Mouse (Mus musculus): ENCODE measurements at regions not wholly inside any gene's neighbourhood (a gene's known extent, or its start where the extent isn't known, plus 50 kb on each side); places are given as distances from the start of the nearest gene placed in this dataset.

DNA sequence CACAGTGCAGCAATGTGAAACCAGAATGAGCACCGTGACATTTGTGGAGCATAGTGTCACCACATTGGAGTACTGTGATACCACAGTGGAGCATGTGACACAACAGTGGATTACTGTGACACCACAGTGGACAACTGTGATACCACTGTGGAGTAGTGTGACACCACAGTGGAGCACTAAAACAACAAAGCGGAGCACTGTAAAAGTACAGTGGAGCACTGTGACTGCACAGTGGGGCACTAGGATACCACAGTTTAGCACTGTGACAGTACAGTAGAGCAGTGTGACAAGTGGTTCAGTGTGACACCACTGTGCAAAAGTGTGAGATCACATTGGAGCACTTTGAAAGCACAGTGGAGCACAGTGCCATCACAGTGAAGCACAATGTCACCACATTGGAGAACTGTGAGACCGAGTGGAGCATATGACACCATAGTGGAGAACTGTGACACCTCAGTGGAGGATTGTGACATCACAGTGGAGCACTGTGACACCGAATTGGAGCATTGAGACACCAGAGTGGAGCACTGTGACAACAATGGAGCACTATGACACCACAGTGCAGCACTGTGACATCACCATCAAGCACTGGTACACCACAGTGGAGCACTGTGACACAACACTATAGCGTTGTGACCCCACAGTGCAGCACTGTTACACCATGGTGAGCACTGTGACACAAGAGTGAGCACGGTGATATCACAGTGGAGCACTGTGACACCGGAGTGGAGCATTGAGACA lies 86.6 kb upstream of the Vmn1r2 start:
- 60% methylated on average over 7 of the region's 7 CpGs for WGBS
- H3K9ac ChIP-seq = no peak overlapping the region
- no peak overlapping the region for H3K4me2 ChIP-seq (ENCODE audit: low read depth)

DNA sequence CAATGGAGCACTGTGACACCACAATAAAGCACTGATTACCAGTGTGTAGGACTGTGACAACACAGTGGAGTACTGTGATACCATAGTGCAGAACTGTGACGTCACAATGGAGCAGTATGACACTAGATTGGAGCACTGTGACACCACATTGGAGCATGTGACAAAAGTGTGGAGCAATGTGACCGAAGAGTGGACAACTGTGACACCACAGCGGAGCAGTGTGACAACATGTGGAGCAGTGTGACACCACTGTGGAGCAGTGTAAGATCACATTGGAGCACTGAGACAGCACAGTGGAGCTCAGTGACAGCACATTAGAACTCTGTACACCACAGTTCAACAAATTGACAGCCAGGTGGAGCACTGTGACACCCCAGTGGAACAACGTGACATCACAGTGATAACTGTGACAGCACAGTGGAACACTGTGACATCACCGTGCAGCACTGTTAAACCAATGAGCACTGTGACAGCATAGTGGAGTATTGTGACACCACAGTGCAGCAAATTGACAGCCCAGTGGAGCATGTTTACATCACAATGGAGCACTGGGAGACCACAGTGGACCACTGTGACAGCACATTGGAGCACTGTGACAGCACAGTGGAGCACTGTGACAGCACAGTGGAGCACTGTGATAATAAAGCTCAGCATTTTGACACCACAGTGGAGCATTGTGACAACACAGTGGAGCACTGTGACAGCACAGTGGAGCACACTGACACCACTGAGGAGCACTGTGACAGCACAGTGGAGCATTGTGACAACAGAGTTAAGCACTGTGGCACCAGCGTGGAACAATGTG lies 85.8 kb upstream of the Vmn1r2 start:
- Histone ChIP-seq H3K27me3 (ENCODE audit: insufficient read depth, low read length) (no peaks in the 10 kb centered on the region), H3K27ac (ENCODE audit: low read depth, low read length) (no peak overlapping the region), H3K4me1 (ENCODE audit: insufficient read depth) (no peaks in the 10 kb centered on the region), H3K36me3 (ENCODE audit: insufficient read depth) (no peaks in the 10 kb centered on the region), H3K9ac (no peak overlapping the region), H3K4me2 (ENCODE audit: low read depth) (no peak overlapping the region), H3K4me3 (ENCODE audit: low read depth, low read length) (no peak overlapping the region), H3K9me3 (ENCODE audit: low read length) (peaks cover 73% of the 10 kb centered on the region)
- DNase-seq (no peak), ATAC-seq (peak; percentile 26; the same call in 1 of the 2 replicates)
- TF ChIP-seq CTCF (IDR thresholded peaks at IDR 0.05; ENCODE audit: low read depth) = no peak
- 66% methylated on average over 6 of the region's 6 CpGs for WGBS

More for the DNA sequence above, 86.6 kb upstream of the Vmn1r2 start:
- Histone ChIP-seq H3K27me3 (ENCODE audit: insufficient read depth, low read length) (no peaks in the 10 kb centered on the region), H3K4me3 (ENCODE audit: low read depth, low read length) (no peak overlapping the region), H3K9me3 (ENCODE audit: low read length) (peaks cover 65% of the 10 kb centered on the region), H3K36me3 (ENCODE audit: insufficient read depth) (no peaks in the 10 kb centered on the region), H3K4me1 (ENCODE audit: insufficient read depth) (no peaks in the 10 kb centered on the region), H3K27ac (ENCODE audit: low read depth, low read length) (no peak overlapping the region)
- peak; percentile 8; the same call in 1 of the 2 replicates for ATAC-seq
- TF ChIP-seq CTCF (IDR thresholded peaks at IDR 0.05; ENCODE audit: low read depth) = no peak
- DNase-seq = no peak

GRCm38 (mm10) chr4:3081953-3082950 lies 84.9 kb upstream of the Vmn1r2 start:
- WGBS = 83% methylated on average over 3 of the region's 3 CpGs

GRCm38 (mm10) chr4:3083161-3084020 lies 83.7 kb upstream of the Vmn1r2 start:
- no peaks in the 10 kb centered on the region for H3K4me1 ChIP-seq (ENCODE audit: insufficient read depth)
- H3K4me3 ChIP-seq (ENCODE audit: low read depth, low read length) = no peak overlapping the region
- WGBS = 60% methylated on average over 8 of the region's 8 CpGs
- no peak overlapping the region for H3K9ac ChIP-seq
- peak; percentile 32 for ATAC-seq
- no peak for TF ChIP-seq CTCF (IDR thresholded peaks at IDR 0.05; ENCODE audit: low read depth)
- DNase-seq = no peak
- no peaks in the 10 kb centered on the region for H3K27me3 ChIP-seq (ENCODE audit: insufficient read depth, low read length)
- peaks cover 83% of the 10 kb centered on the region for H3K9me3 ChIP-seq (ENCODE audit: low read length)
- no peak overlapping the region for H3K27ac ChIP-seq (ENCODE audit: low read depth, low read length)
- no peak overlapping the region for H3K4me2 ChIP-seq (ENCODE audit: low read depth)
- H3K36me3 ChIP-seq (ENCODE audit: insufficient read depth) = no peaks in the 10 kb centered on the region

More at GRCm38 (mm10) chr4:3081953-3082950, 84.9 kb upstream of the Vmn1r2 start:
- DNase-seq (no peak), ATAC-seq (no peak)
- peaks cover 77% of the 10 kb centered on the region for H3K9me3 ChIP-seq (ENCODE audit: low read length)
- H3K4me2 ChIP-seq (ENCODE audit: low read depth) = no peak overlapping the region
- H3K4me3 ChIP-seq (ENCODE audit: low read depth, low read length) = no peak overlapping the region
- no peak overlapping the region for H3K9ac ChIP-seq
- H3K36me3 ChIP-seq (ENCODE audit: insufficient read depth) = no peaks in the 10 kb centered on the region
- no peaks in the 10 kb centered on the region for H3K4me1 ChIP-seq (ENCODE audit: insufficient read depth)
- H3K27me3 ChIP-seq (ENCODE audit: insufficient read depth, low read length) = no peaks in the 10 kb centered on the region
- H3K27ac ChIP-seq (ENCODE audit: low read depth, low read length) = no peak overlapping the region
- TF ChIP-seq CTCF (IDR thresholded peaks at IDR 0.05; ENCODE audit: low read depth) = no peak

GRCm38 (mm10) chr4:3084021-3084545 lies 83.0 kb upstream of the Vmn1r2 start:
- WGBS = 71% methylated on average over 3 of the region's 3 CpGs
- H3K27ac ChIP-seq (ENCODE audit: low read depth, low read length) = no peak overlapping the region
- no peak overlapping the region for H3K4me2 ChIP-seq (ENCODE audit: low read depth)
- ATAC-seq (no peak), DNase-seq (no peak)
- H3K4me1 ChIP-seq (ENCODE audit: insufficient read depth) = no peaks in the 10 kb centered on the region
- TF ChIP-seq CTCF (IDR thresholded peaks at IDR 0.05; ENCODE audit: low read depth) = no peak
- no peaks in the 10 kb centered on the region for H3K27me3 ChIP-seq (ENCODE audit: insufficient read depth, low read length)
- H3K4me3 ChIP-seq (ENCODE audit: low read depth, low read length) = no peak overlapping the region
- no peak overlapping the region for H3K9ac ChIP-seq
- no peaks in the 10 kb centered on the region for H3K36me3 ChIP-seq (ENCODE audit: insufficient read depth)
- peaks cover 83% of the 10 kb centered on the region for H3K9me3 ChIP-seq (ENCODE audit: low read length)
